Mouse (Mus musculus) CH12.LX (cell line): Measurements from ENCODE around the gene Tc2n. TPM values are rescaled to one million over a fixed set of nuclear protein-coding genes. Genes with fewer than 3 reads are reported as not detected.

ENCODE experiments used
- DNase-seq: peaks from one replicate; pipeline ENCODE4 v3.0.0-alpha.2; 2013; ENCODE audit errors: extremely low read depth
- H3K27ac ChIP-seq: 2 replicates; pipeline ENCODE4 v1.5.1; 2012; ENCODE audit warnings: low read depth, mild to moderate bottlenecking, control low read depth, moderate library complexity; ENCODE audit not compliant: insufficient read depth
- H3K27me3 ChIP-seq: replicated peaks from 2 replicates; pipeline ENCODE3; 2012; ENCODE audit warnings: inconsistent platforms
- H3K36me3 ChIP-seq, 2 experiments: replicated peaks in 1 of 2; 2 replicates each; pipeline versions ENCODE3 to v1.6.1; 2012; ENCODE audit warnings: inconsistent platforms in 1 of 2, low read length in 1 of 2, mild to moderate bottlenecking in 1 of 2, mixed read lengths in 1 of 2, moderate library complexity in 1 of 2; ENCODE audit not compliant: control insufficient read depth in 1 of 2, insufficient read depth in 1 of 2
- H3K4me1 ChIP-seq, 2 experiments: 2 replicates each; pipeline ENCODE4 v1.6.1; 2012; ENCODE audit warnings: inconsistent platforms in 1 of 2, moderate library complexity in 1 of 2; ENCODE audit not compliant: insufficient read depth in 2 of 2, control insufficient read depth in 1 of 2
- H3K4me2 ChIP-seq: 2 replicates; pipeline ENCODE4 v1.6.1; 2012; ENCODE audit warnings: low read depth, mild to moderate bottlenecking, control low read depth; ENCODE audit not compliant: poor library complexity, insufficient read depth, severe bottlenecking
- H3K4me3 ChIP-seq, 3 experiments: fragments of 150-350 bp in 1 of 3; sonication (generic) in 1 of 3; replicated peaks in 1 of 3; 2 replicates each; pipeline versions ENCODE3 to v1.5.1; 2011 to 2012; ENCODE audit warnings: low read depth in 2 of 3, low read length in 2 of 3, mild to moderate bottlenecking in 2 of 3, moderate library complexity in 2 of 3, control low read depth in 1 of 3, improper control_type of control experiment in 1 of 3, inconsistent platforms in 1 of 3, mixed read lengths in 1 of 3; ENCODE audit not compliant: poor library complexity in 1 of 3
- H3K79me2 ChIP-seq: replicated peaks from 2 replicates; pipeline ENCODE4 v1.6.1; 2012; ENCODE audit warnings: mild to moderate bottlenecking, moderate library complexity; ENCODE audit not compliant: control insufficient read depth, poor library complexity, insufficient read depth, severe bottlenecking; ENCODE audit errors: extremely low read depth
- H3K9ac ChIP-seq: 2 replicates; pipeline ENCODE4 v1.6.1; 2012; ENCODE audit warnings: low read depth, mild to moderate bottlenecking, control low read depth, moderate library complexity; ENCODE audit not compliant: insufficient read depth
- H3K9me3 ChIP-seq: replicated peaks from 2 replicates; pipeline ENCODE3; 2012; ENCODE audit warnings: low read length, inconsistent platforms, mixed read lengths
- CHD2 ChIP-seq: IDR thresholded peaks from 2 replicates; pipeline ENCODE4 v1.6.1; 2011; ENCODE audit warnings: low read length, improper control_type of control experiment
- CTCF ChIP-seq, 2 experiments: IDR thresholded peaks in 1 of 2; conservative IDR thresholded peaks in 1 of 2; 2 replicates each; pipeline ENCODE4 v1.5.1; 2011 to 2012; ENCODE audit warnings: low read depth in 2 of 2, low read length in 2 of 2, improper control_type of control experiment in 1 of 2, inconsistent platforms in 1 of 2, mild to moderate bottlenecking in 1 of 2, moderate library complexity in 1 of 2
- E2F4 ChIP-seq: IDR thresholded peaks from 2 replicates; pipeline ENCODE4 v1.6.1; 2011; ENCODE audit warnings: low read depth, low read length, improper control_type of control experiment; ENCODE audit not compliant: insufficient replicate concordance
- ELF1 ChIP-seq: IDR thresholded peaks from 2 replicates; pipeline ENCODE4 v1.6.1; 2014; ENCODE audit warnings: low read depth, mild to moderate bottlenecking, inconsistent platforms, low read length, improper control_type of control experiment
- EP300 ChIP-seq: IDR thresholded peaks from 2 replicates; pipeline ENCODE4 v1.6.1; 2011; ENCODE audit warnings: low read length, improper control_type of control experiment
- IRF4 ChIP-seq: IDR thresholded peaks from 2 replicates; pipeline ENCODE4 v1.6.1; 2014; ENCODE audit warnings: low read depth, mild to moderate bottlenecking, inconsistent platforms, low read length, improper control_type of control experiment
- JUND ChIP-seq: conservative IDR thresholded peaks from 2 replicates; pipeline ENCODE4 v1.6.1; 2011; ENCODE audit warnings: low read depth, low read length, improper control_type of control experiment
- KAT2A ChIP-seq: IDR thresholded peaks from 2 replicates; pipeline ENCODE4 v1.6.1; 2012; ENCODE audit warnings: low read length, improper control_type of control experiment, inconsistent platforms; ENCODE audit not compliant: insufficient replicate concordance
- MAFK ChIP-seq: IDR thresholded peaks from 2 replicates; pipeline ENCODE4 v1.6.1; 2011; ENCODE audit warnings: low read length, improper control_type of control experiment; ENCODE audit not compliant: insufficient replicate concordance
- MEF2A ChIP-seq: IDR thresholded peaks from 2 replicates; pipeline ENCODE4 v1.6.1; 2014; ENCODE audit warnings: low read depth, mild to moderate bottlenecking, inconsistent platforms, low read length, improper control_type of control experiment, borderline replicate concordance
- MYC ChIP-seq: IDR thresholded peaks from 2 replicates; pipeline ENCODE4 v1.6.1; 2011; ENCODE audit warnings: low read depth, mild to moderate bottlenecking, improper control_type of control experiment, low read length
- NRF1 ChIP-seq: IDR thresholded peaks from 2 replicates; pipeline ENCODE4 v1.6.1; 2014; ENCODE audit warnings: low read depth, mild to moderate bottlenecking, inconsistent platforms, low read length, improper control_type of control experiment, moderate library complexity
- PAX5 ChIP-seq: IDR thresholded peaks from 2 replicates; pipeline ENCODE4 v1.6.1; 2012; ENCODE audit warnings: low read length, inconsistent platforms, mixed read lengths
- POLR2A ChIP-seq: IDR thresholded peaks from 2 replicates; pipeline ENCODE4 v1.6.1; 2011; ENCODE audit warnings: low read depth, mild to moderate bottlenecking, improper control_type of control experiment, low read length
- SMC3 ChIP-seq: IDR thresholded peaks from 2 replicates; pipeline ENCODE4 v1.6.1; 2011; ENCODE audit warnings: low read depth, low read length, improper control_type of control experiment
- TBP ChIP-seq: conservative IDR thresholded peaks from 2 replicates; pipeline ENCODE4 v1.6.1; 2011; ENCODE audit warnings: low read depth, low read length, improper control_type of control experiment
- UBTF ChIP-seq: IDR thresholded peaks from 2 replicates; pipeline ENCODE4 v1.6.1; 2012; ENCODE audit warnings: low read depth, mild to moderate bottlenecking, inconsistent platforms, low read length, improper control_type of control experiment, moderate library complexity
- USF1 ChIP-seq: IDR thresholded peaks from 2 replicates; pipeline ENCODE4 v1.6.1; 2014; ENCODE audit warnings: low read depth, mild to moderate bottlenecking, inconsistent platforms, low read length, improper control_type of control experiment
- USF2 ChIP-seq: conservative IDR thresholded peaks from 2 replicates; pipeline ENCODE4 v1.6.1; 2011; ENCODE audit warnings: low read depth, low read length, improper control_type of control experiment
- ZKSCAN1 ChIP-seq: IDR thresholded peaks from 2 replicates; pipeline ENCODE4 v1.6.1; 2012; ENCODE audit warnings: low read depth, inconsistent platforms, low read length, improper control_type of control experiment, borderline replicate concordance
- ZMIZ1 ChIP-seq: IDR thresholded peaks from 2 replicates; pipeline ENCODE4 v1.6.1; 2012; ENCODE audit warnings: low read depth, mild to moderate bottlenecking, inconsistent platforms, low read length, improper control_type of control experiment
- dilution Hi-C: fragments of 300-500 bp; cut with MboI; formaldehyde crosslinking; loops from 2 replicates; pipeline ENCODE4 v1.14.3; 2020; ENCODE audit warnings: low sequenced_read_pairs; ENCODE audit not compliant: extremely low pct_unique_long_range_greater_than_20kb, extremely low pct_ligation_motif_present
- in situ Hi-C: fragments of 300-500 bp; cut with MboI; formaldehyde crosslinking; loops from 3 replicates; pipeline ENCODE4 v1.14.3; 2019; ENCODE audit warnings: low sequenced_read_pairs, low pct_ligation_motif_present, low pct_unique_long_range_greater_than_20kb, mixed read lengths
- polyA plus RNA-seq: library from polyadenylated mRNA; unstranded; fragments of >175 nt; gene quantifications from 2 replicates; pipeline ENCODE4 v1.2.1, GENCODE M21; 2012; ENCODE audit warnings: low read depth; ENCODE audit not compliant: insufficient read length
- total RNA-seq, 2 experiments: library from RNA; depleted of rRNA; stranded (reverse); fragments of 300-350 nt in 1 of 2; fragments of >200 nt in 1 of 2; gene quantifications; 2 replicates each; pipeline ENCODE4 v1.2.3; 2012 to 2014

The Tc2n gene
- total and polyA plus RNA-seq, 3 experiments, result under 0.01 to 0.10 TPM; not detected in 1

- H3K4me2 ChIP-seq, result no peak overlapping the region; the same call in 1 of the 2 replicates
- no peaks in the 10 kb centered on the region for H3K9me3 ChIP-seq
- DNase-seq, result peak; percentile 16
- no peaks in the 10 kb centered on the region for H3K36me3 ChIP-seq
- in situ Hi-C loops, result no loop called here
- no peak for TF ChIP-seq CTCF (conservative IDR thresholded peaks at IDR 0.05 in 1 of 2, IDR thresholded peaks at IDR 0.05 in 1 of 2; ENCODE audit: low read depth in 2 of 2, low read length in 2 of 2)
- no peak for TF ChIP-seq NRF1
- TF ChIP-seq KAT2A, result no peak
- no peak for TF ChIP-seq EP300
- no peak for TF ChIP-seq TBP
- TF ChIP-seq JUND, result no peak
- no peak for TF ChIP-seq CHD2
- TF ChIP-seq POLR2A, result no peak
- no peak for TF ChIP-seq E2F4
- no peak for TF ChIP-seq UBTF
- TF ChIP-seq ZKSCAN1, result no peak
- TF ChIP-seq MYC, result no peak
- no peak for TF ChIP-seq PAX5
- TF ChIP-seq, all 38 proteins: peak for 0
- no peaks in the 10 kb centered on the region for H3K79me2 ChIP-seq
- peaks cover 0 to 8% of the 10 kb centered on the region in 2 experiments; a peak in 2 of 4 replicates for H3K4me1 ChIP-seq
- no peak overlapping the region for H3K4me3 ChIP-seq
- dilution Hi-C loops, result no loop called here
- H3K9ac ChIP-seq, result no peak overlapping the region
- H3K27ac ChIP-seq, result no peak overlapping the region
- H3K27me3 ChIP-seq, result peaks cover 23% of the 10 kb centered on the region
These were observed 21.7 kb upstream of the Tc2n start for GRCm38 (mm10) chr12:101740045-101740444.

- Histone ChIP-seq H3K27ac (no peak overlapping the region), H3K9ac (no peak overlapping the region), H3K79me2 (no peaks in the 10 kb centered on the region), H3K4me2 (peak overlapping the region; percentile 91), H3K4me1 (no peaks in the 10 kb centered on the region; a peak in 1 of 4 replicates), H3K4me3 (peak overlapping the region in 1 of 3 experiments; percentile 62), H3K27me3 (peaks cover 44% of the 10 kb centered on the region), H3K9me3 (peaks cover 3% of the 10 kb centered on the region), H3K36me3 (no peaks in the 10 kb centered on the region)
- dilution Hi-C loops, result no loop called here
- no peak for DNase-seq
- TF ChIP-seq SMC3 (no peak), MEF2A (no peak), JUND (no peak), TBP (no peak), USF2 (no peak), ZMIZ1 (no peak), ELF1 (no peak), MAFK (no peak), USF1 (no peak), IRF4 (no peak), ZKSCAN1 (no peak)
- in situ Hi-C loops, result no loop called here
These were observed 430 bp upstream of the Tc2n start for GRCm38 (mm10) chr12:101718755-101719150.
